Mouse (Mus musculus): ENCODE measurements around the gene S100a4.

S100a4 gene

DNA sequence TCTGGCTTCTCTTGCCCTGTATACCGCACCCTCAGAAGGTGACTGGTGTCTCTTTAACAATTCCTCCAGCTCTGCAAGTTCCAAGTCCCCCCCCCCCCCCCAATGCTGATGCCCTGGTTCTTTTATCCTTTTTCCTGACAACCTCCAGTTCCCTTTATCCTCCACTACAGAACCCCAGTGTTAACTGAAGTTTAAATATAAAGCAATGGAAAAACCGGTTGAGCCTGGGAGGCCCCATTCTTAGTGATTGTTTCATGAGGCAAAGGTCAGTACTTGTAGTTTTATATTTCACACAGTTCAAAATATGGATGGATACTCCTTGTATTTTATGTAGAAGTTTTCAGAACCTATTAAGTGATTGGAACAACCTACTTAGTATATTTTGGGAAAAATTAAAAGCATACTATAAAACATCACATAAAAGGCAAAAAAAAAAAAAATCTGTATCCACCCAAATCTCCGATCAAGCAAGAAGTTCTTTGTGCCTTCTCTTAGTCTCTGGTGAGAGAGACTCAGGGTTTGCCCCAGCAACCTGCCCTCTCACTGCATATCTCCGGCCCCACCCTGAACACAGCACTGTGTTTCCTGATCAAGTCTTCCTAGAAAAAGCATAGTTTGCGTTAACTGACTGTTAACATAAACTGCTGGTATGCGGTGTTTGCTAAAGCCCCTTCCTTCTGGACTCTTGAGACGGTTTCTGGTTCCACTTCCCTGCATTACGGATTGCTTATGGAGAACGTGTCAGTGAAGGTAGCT is 22.9 kb downstream of the S100a4 start:
- DNase-seq (ENCODE audit: low spot score) = no peak

DNA sequence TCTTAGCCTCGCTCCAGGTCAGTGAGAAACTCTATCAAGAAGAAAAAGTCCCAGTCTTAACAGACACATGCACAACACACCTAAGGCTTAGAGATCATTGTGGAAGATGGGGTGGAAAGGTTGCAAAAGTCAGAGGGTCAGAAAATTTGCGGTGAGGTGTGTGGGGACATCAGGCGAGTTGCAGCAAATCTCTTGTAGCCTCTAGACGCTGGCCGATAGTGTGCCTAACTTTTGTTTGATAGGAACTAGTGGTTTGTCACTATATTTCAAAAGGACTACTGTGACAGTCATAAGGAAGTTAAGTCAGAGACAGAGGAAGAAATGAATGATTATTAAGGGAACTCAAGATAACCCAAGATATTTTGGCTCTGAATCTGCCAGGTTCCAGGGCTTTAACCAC is 23.8 kb downstream of the S100a4 start:
- no peak for DNase-seq (ENCODE audit: low spot score)

DNA sequence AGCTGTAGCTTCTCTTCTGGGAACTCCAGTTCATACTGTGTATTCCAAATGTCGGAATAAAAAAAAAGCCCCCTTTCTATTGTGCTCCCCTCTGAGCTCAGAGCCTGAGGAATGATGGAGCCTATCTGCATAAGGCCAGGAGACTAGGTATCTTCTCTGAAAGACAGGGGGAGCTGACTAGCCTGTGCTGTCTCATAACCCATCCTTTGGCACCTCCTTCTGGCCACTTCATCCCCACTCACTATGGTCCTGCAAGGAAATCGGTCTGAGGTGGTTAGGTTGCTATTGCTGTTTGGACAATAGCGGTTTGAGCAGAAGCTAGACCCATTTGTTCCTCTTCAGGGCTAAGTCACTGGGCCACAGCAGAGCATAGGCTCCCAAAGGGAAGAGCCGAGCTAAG is 24.2 kb downstream of the S100a4 start:
- no peak for DNase-seq (ENCODE audit: low spot score)

DNA sequence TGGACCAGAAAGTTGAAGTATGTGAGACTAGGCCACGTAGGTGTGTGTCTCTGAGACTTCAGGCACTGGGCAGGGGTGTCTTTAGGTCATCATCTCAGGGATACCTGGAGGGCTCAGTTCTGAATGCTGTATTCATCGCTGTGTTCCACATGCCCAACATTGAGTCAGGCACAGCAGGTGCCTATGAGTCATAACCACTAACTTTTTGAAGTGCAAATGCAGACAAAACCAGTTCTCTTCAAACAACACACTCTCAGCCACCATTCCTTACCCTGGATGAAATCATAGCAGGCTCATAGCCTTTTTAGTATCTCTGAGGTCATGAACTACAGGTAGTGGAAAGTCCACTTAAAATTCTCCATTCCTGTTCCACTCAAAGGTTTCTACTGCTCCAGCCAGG is 25.7 kb downstream of the S100a4 start:
- no peak for DNase-seq (ENCODE audit: low spot score)

DNA sequence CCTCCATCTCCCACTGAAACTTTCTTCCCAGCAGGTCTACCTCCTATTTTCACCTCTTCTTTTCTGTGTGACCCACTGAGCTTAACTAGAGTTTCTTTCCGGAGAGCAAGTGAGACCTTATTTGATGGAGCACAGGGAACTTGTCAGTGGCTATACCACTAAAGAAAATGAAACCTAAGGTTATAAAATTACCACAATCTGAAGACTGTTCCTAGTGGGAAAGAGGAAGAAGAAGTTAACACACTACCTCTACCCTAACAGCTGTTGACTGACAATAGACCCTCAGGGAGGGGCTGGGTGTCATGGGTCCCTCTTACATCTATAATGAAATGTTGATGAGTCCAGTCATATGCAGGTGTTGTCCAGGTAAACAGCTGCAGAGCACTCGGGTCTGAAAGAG is 28.4 kb downstream of the S100a4 start:
- no peak for DNase-seq (ENCODE audit: low spot score)

DNA sequence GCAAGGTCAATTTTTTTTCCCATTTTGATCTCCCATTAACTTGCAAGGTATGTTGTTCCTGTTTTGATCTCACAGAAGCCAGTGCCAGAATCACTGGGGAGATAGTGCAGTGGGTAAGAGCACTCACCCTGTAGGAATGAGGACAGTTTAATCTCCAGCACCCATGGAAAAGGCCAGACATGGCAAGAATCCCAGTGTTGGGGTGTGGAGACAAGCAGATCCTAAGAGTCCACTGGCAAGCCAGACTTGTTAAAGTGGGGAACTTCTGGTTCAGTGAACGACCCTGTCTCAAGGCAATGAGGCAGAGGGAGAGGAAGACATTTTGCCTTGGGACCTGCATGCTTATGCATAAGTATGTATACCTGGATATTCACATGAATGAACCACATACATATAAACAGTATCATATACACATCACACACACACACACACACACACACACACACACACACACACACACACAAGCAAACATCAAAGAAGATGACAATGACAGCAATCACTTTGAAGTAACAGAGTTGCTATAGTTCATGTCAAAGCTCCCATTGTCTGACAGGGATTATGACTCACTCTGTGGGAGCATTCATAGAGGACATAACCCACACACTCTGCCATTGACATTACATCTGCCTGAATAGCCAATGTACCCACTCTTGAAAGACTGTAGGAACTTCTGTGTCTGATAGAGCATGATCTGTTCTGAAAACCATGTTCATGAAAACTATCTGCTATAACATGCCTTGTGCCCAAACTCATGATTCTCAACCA is 35.1 kb downstream of the S100a4 start:
- no peak for DNase-seq (ENCODE audit: low spot score)

DNA sequence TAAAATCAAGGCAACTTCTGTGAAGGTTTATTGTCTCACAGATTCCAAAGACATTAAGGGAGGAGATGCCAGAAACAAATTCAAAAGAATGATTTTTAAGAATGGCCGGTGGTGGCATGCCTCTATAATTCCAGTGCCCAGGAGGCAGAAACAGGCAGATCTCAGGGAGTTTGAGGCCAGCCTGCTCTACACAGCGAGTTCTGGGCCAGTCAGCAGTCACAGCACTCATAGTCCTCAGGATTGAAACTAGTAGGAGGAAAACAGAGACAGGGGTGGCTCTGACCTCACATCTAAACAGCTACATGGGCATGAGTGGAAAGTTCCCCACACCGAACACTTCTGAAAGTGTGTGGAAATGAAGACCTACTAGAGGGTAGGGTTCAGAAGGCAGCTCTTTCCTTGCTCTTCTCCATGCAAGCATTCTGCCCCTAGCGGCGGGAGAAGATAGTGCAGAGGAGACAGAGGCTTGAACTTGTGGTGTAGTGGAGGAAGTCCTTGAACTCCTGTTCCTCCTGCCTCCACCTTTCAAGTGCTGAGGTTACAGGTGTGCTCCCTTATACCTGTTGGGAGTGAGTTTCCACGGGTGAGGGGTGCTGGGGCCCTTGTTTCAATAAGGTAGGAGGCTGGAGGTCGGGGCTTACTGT is 36.1 kb downstream of the S100a4 start:
- no peak for DNase-seq (ENCODE audit: low spot score)

DNA sequence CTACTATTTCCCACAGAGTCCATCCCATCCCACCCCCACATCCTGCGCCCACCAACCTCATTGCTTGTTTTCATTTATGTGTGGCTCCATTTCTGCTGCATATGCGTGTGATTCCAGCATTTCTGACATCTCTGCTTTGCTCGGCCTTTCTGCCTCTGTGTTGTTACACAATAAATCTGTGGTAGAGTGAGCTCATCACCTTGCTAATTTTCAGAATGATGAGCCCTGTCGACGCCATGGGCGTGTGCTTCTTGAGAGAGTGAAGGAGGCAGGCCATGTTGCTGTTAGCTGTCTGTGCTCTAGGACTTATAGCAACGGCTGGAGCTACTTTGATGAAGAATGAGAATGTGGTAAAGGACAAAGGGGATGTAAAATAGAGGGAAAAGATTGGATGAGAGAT is 37.4 kb downstream of the S100a4 start:
- no peak for DNase-seq (ENCODE audit: low spot score)

DNA sequence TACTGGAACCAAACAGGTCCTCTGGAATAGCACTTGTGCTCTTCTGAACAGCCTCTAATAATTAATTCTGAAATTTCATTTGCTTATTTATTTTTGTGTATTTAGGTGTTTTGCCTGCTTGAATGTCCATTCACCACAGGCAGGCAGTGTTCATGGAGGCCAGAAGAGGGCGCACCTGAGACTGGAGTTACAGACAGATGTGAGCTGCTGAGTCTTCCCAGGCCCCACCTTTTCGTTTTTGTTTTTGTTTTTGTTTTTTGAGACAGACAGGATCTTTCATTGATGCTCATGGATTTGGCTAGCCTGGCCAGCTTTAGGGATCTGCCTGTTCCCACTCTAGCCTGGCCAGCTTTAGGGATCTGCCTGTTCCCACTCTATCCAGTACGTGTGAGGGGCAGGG is 40.6 kb downstream of the S100a4 start:
- peak; percentile 71 for DNase-seq (ENCODE audit: low spot score)

DNA sequence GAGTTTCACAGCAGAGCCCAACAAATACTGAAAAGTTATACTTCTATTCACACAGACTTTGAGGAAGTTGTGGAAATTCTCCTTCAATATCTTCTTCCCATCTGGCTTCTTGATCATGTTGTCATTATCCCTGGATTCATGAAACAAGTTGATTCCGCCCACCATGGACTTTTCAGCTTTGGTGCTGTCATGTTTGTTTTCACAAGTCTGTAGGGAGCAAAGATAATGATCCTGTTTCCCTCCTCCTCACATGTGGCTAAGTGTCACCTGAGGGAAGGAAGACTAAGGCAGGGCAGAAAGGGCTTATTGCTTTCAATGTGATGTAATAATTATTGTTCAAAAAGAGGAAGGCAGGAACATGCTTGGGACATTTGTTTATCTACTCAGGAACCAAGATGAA is 43.7 kb downstream of the S100a4 start:
- no peak for DNase-seq (ENCODE audit: low spot score)

DNA sequence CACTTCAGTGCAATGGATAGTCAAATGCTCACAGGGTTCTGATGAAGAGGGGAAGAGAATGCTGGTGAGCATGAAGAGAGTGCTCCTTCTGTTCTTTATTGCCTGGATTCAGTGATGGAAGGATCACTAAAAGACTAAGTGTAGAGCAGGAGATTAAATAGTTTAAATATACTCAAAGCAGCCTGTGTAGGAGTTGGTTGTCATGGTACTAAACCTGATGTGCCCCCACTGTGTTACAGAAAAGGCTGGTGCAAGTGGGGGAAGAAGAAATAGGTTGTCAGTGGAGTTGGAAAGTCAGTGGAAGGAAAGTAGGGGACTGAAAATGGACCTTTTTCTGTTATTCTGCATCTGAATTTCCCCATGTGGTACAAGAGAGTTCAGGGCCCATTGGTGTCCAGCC is 45.4 kb downstream of the S100a4 start:
- no peak for DNase-seq (ENCODE audit: low spot score)

DNA sequence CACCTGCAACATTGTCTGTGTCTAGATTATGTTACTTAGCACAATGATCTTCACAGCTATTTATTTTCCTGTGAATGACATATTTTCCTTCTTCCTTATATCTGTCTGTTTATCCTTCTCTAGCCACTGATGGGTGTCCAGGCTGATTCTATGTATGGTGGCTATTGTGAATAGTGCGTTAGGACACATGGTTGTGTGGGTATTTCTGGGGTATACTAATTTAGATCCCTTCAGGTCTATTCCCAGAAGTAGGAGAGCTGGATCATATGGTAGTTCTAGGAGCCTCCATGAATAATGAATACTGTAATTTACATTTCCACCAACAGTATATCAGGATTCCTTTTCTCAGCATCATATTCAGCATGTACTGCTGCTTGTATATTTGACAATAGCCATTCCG is 46.3 kb downstream of the S100a4 start:
- DNase-seq (ENCODE audit: low spot score) = no peak

DNA sequence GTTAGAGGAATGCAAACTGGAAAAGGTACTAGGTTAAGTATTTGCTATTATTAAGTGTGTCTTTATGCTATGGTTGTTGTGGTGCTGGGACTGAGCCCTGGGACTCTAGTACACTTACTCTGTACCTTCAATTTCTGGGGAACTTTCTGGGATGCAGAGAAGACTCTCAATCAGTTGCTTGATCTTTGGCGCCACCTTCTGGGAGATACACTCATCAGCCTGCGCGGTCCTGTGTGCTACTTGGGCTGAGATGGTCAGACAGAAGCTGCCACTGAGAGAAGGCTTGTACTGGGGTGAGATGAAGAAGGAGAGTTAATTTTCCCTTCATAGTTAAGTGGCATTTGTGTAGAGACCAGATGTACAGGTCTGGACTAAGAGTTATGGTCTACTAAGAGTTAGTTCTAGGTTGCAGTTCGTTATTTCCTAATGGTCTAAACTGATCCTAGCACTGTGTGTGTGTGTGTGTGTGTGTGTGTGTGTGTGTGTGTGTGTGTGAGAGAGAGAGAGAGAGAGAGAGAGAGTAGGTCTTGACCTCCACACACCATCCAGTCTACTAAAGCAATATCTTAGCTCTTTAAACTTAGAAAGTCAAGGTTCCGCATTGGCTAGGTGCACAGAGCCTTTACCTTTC is 49.4 kb downstream of the S100a4 start:
- peak; percentile 82 for DNase-seq (ENCODE audit: low spot score)

DNA sequence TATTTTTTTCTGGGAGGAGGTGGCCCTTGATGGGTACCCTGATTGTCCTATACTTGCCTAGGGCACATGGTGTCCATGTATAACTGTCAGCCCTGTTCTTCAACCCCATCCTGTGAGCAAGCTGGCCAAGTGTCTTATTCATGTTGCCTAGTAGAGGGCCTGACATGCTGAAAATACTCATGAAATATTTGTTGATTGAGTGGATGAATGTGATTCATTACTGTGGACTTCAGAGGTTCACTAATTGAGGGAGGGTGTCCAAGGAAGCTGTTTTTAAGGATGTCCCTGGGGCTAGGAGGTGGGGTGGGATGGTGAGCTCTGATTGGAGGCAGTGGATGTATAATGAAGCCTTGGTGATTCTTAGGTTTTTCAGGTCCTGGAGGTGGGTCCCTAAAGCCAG is 50.1 kb downstream of the S100a4 start, which contains the start of gene S100a7a:
TSS of gene S100a7a (plus strand) at position 301 of the 400 bp plus-strand sequence.
- no peak for DNase-seq (ENCODE audit: low spot score)
